Comparison of ENCODE assay signal across 31 mouse cellular contexts in genomic region chr6:92229103-92229502, GRCm38 (mm10). TPM values are rescaled to one million over a fixed set of nuclear protein-coding genes. Genes with fewer than 3 reads are reported as not detected.
"Had no signal": no experiment of that assay in that cellular context is flagged by ENCODE, and none has a peak within 500 bp of the region (broad histone marks: within the 10 kb centered on the region; RNA-seq: fewer than 3 reads in every experiment).

No protein-coding gene starts in this region.

- H3K4me2 ChIP-seq: heart, embryonic 12.5 days; hindbrain, embryonic 12.5 days; hindbrain, embryonic 14.5 days; intestine, embryonic 15.5 days; limb, embryonic 12.5 days; liver, embryonic 11.5 days; liver, embryonic 13.5 days had no signal

- H3K27me3 ChIP-seq: heart, embryonic 12.5 days; hindbrain, embryonic 12.5 days; intestine, embryonic 15.5 days; limb, embryonic 12.5 days; liver, embryonic 13.5 days had no signal

- H3K9me3 ChIP-seq: heart, embryonic 12.5 days; hindbrain, embryonic 10.5 days; hindbrain, embryonic 12.5 days; intestine, embryonic 15.5 days; limb, embryonic 10.5 days; limb, embryonic 12.5 days; liver, embryonic 13.5 days had no signal

- H3K27ac ChIP-seq: heart, adult 2 months; hindbrain, embryonic 10.5 days; hindbrain, embryonic 12.5 days; hindbrain, embryonic 14.5 days; intestine, embryonic 15.5 days; layer of hippocampus, adult 2 months; limb, embryonic 10.5 days; limb, embryonic 12.5 days; liver, embryonic 13.5 days had no signal

- H3K4me1 ChIP-seq: heart, embryonic 12.5 days; hindbrain, embryonic 10.5 days; hindbrain, embryonic 12.5 days; intestine, embryonic 15.5 days; limb, embryonic 10.5 days; liver, embryonic 13.5 days had no signal

- H3K9ac ChIP-seq: heart, embryonic 12.5 days; hindbrain, embryonic 12.5 days; hindbrain, embryonic 14.5 days; intestine, embryonic 15.5 days; limb, embryonic 12.5 days; liver, embryonic 13.5 days had no signal

- ATAC-seq: hindbrain, embryonic 16.5 days; inflammation-experienced regulatory T-cells, adult 6 months; intestine, embryonic 15.5 days; intestine, postnatal 0 days had no signal

- H3K4me3 ChIP-seq: heart, adult 2 months; heart, embryonic 12.5 days; hindbrain, embryonic 10.5 days; hindbrain, embryonic 12.5 days; intestine, embryonic 15.5 days; layer of hippocampus, adult 2 months; limb, embryonic 10.5 days; limb, embryonic 12.5 days; liver, embryonic 13.5 days had no signal

- DNase-seq: gastrocnemius, postnatal 14 days; gastrocnemius, postnatal 36 days; heart, adult 11 months; heart, adult 2 months; heart, postnatal 10 days; heart, postnatal 4 days; kidney, adult 18-20 months; kidney, adult 8-10 months; kidney, postnatal 10 days; kidney, postnatal 25 days; kidney, postnatal 4 days; layer of hippocampus, adult 9-11 months; layer of hippocampus, postnatal 36 days; liver; liver, embryonic 13.5 days had no signal

- H3K36me3 ChIP-seq: heart, embryonic 12.5 days; hindbrain, embryonic 10.5 days; hindbrain, embryonic 12.5 days; intestine, embryonic 15.5 days; limb, embryonic 10.5 days; limb, embryonic 12.5 days; liver, embryonic 13.5 days had no signal

RNA-seq across cellular contexts. Expression of gene Trh, which starts 15.3 kb away (rescaled TPM):
- total RNA-seq: gastrocnemius, adult 18-20 months; gastrocnemius, adult 8-10 months; gastrocnemius, postnatal 14 days; gastrocnemius, postnatal 36 days; heart, adult 2 months; heart, postnatal 10 days; heart, postnatal 25 days; heart, postnatal 4 days had no signal
- polyA plus RNA-seq: gonadal fat pad, adult 2 months; heart, adult 2 months; inflammation-experienced regulatory T-cells, adult 6 months; limb, embryonic 10.5 days; limb, embryonic 12.5 days; liver, embryonic 11.5 days; liver, embryonic 13.5 days had no signal
